Mouse (Mus musculus): ENCODE measurements around the gene Gapdh. TPM values are rescaled to one million over a fixed set of nuclear protein-coding genes. Genes with fewer than 3 reads are reported as not detected.
"Not testable (repeated sequence)": the region's sequence is repeated elsewhere in the genome, so short reads cannot be mapped to it uniquely, and the experiment has no call there.

The Gapdh gene
- polyA plus RNA-seq, 1 experiment from 2014 or later: 2,102 TPM

DNA sequence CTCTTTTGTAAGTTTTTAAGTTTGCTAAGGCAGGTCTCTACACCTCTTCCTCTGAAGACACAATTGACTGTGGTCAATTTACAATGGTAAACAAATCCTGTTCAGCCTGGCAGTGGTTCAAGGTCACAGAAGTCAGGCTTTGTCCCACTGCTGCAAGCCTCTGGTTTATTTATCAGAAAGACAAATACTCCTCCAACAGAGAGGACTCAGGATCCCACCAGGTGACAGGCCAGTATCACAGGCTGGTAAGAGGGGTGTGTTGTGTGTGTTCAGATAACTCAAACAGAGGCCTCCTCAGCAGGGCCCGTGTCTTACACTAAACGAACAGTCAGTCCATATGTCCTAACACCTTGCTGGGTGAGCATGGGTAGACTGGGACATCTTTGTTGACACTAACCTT, 6.2 kb upstream of the Gapdh start:
- Histone ChIP-seq H3K9me3 (ENCODE audit: low read length) (no peaks in the 10 kb centered on the region), H3K27ac (ENCODE audit: low read length) (no peak overlapping the region), H3K36me3 (ENCODE audit: insufficient read depth, low read length) (peaks cover 97% of the 10 kb centered on the region), H3K4me1 (ENCODE audit: insufficient read depth, low read length) (peaks cover 4% of the 10 kb centered on the region), H3K9ac (replicated peaks; ENCODE audit: low read length) (no peak overlapping the region), H3K4me2 (replicated peaks; ENCODE audit: low read depth, low read length) (no peak overlapping the region), H3K4me3 (ENCODE audit: low read length) (no peak overlapping the region), H3K27me3 (ENCODE audit: insufficient read depth, low read length) (no peaks in the 10 kb centered on the region)
- ATAC-seq (ENCODE audit: low FRiP score, low TSS enrichment): no peak
- WGBS: 89% methylated on average over 2 of the region's 2 CpGs

DNA sequence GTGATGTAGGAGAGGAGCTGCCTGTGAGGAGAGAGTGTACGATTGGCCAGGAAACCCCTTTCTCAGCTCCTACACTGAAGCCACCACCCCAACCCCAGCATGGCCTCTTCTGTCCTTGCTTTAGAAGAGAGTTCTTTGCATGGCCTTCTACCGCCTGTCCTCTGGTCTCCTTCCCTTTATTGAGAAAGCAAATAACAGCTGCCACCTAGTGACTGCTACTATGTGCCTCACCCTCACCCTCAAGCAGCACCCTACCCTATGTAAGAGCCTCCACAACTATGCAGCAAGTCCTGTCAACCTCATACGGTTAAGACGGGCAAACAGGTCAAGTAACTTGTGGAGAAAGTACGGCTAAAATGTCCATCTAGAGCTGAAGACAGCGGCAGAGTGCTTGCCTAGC, 3.9 kb upstream of the Gapdh start:
- H3K4me3 ChIP-seq (ENCODE audit: low read length): no peak overlapping the region
- peaks cover 78% of the 10 kb centered on the region for H3K36me3 ChIP-seq (ENCODE audit: insufficient read depth, low read length)
- H3K4me2 ChIP-seq (replicated peaks; ENCODE audit: low read depth, low read length): no peak overlapping the region
- 80% methylated on average over 6 of the region's 6 CpGs for WGBS
- H3K9me3 ChIP-seq (ENCODE audit: low read length): no peaks in the 10 kb centered on the region
- ATAC-seq (ENCODE audit: low FRiP score, low TSS enrichment): no peak
- no peak overlapping the region for H3K9ac ChIP-seq (replicated peaks; ENCODE audit: low read length)
- H3K27me3 ChIP-seq (ENCODE audit: insufficient read depth, low read length): no peaks in the 10 kb centered on the region
- no peak overlapping the region for H3K27ac ChIP-seq (ENCODE audit: low read length)
- peaks cover 18% of the 10 kb centered on the region for H3K4me1 ChIP-seq (ENCODE audit: insufficient read depth, low read length)

DNA sequence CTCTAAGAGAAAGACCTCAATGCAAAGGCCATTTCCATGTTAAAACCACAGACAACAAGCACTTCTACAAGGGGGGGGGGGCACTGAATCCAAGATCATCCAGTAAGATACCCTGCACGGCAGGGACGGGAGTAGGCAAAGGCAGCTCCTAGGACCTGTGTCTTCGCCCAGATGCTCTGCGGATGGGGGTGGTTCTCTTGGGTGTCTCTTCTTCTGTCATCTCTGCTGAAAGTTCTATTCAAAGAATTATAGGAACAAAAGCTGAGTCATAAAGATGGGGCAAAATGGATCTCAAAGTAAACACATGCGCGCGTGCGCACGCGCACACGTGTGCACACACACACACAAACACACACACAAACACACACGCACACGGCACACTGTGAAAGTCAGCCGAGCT, 1.8 kb upstream of the Gapdh start:
- no peak overlapping the region for H3K4me3 ChIP-seq (ENCODE audit: low read length)
- no peak overlapping the region for H3K4me2 ChIP-seq (replicated peaks; ENCODE audit: low read depth, low read length)
- ATAC-seq (ENCODE audit: low FRiP score, low TSS enrichment): no peak
- H3K9ac ChIP-seq (replicated peaks; ENCODE audit: low read length): no peak overlapping the region
- peaks cover 29% of the 10 kb centered on the region for H3K4me1 ChIP-seq (ENCODE audit: insufficient read depth, low read length)
- H3K27me3 ChIP-seq (ENCODE audit: insufficient read depth, low read length): no peaks in the 10 kb centered on the region
- peaks cover 68% of the 10 kb centered on the region for H3K36me3 ChIP-seq (ENCODE audit: insufficient read depth, low read length)
- no peaks in the 10 kb centered on the region for H3K9me3 ChIP-seq (ENCODE audit: low read length)
- WGBS: 91% methylated on average over 14 of the region's 14 CpGs
- H3K27ac ChIP-seq (ENCODE audit: low read length): no peak overlapping the region

DNA sequence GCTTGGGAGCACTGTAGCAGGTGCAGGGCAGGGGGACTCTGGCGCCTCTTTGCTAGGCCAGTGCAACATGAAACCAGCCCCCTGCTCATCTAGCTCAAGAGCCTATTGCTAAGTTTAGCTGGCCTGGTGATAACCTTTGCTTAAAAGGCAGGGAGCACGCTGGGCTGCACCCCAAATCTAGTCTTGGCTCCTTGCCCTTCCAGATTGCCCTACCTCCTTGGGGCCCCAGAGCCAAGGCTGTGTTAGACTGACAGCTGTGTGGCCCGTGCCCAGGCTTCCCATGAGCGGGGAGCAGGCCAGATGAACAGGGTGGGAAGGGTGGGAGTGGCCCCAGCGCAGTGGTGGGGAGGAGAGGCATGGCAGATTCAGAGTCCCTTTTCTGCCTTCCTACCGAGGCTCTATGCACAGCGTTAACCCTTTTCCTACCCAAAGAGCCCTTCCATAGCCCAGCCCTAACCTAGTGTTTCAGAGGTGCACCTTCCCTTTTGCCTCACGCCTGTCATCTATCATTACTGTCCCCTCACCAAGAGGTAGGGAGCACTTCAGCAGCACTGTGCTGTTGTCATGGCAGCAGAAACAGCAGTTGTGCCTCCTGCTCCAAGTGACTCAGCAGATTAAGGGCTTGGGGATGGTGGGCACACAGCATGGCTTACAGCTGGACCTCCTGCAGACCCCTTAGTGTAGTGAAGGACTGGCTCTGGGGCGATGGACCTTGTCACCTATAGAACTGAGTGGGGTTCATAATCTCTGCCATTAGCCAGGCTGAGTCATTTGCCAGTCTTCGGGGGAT, 789 bp upstream of the Gapdh start:
- H3K4me1 ChIP-seq (ENCODE audit: insufficient read depth, low read length): peaks cover 35% of the 10 kb centered on the region
- no peaks in the 10 kb centered on the region for H3K27me3 ChIP-seq (ENCODE audit: insufficient read depth, low read length)
- H3K9ac ChIP-seq (replicated peaks; ENCODE audit: low read length): peak overlapping the region; percentile 96
- ATAC-seq (ENCODE audit: low FRiP score, low TSS enrichment): peak; percentile 17; the same call in 1 of the 2 replicates
- H3K4me3 ChIP-seq (ENCODE audit: low read length): peak overlapping the region; percentile 93
- peak overlapping the region; percentile 89 for H3K27ac ChIP-seq (ENCODE audit: low read length)
- peaks cover 64% of the 10 kb centered on the region for H3K36me3 ChIP-seq (ENCODE audit: insufficient read depth, low read length)
- H3K4me2 ChIP-seq (replicated peaks; ENCODE audit: low read depth, low read length): peak overlapping the region; percentile 80
- 22% methylated on average over 10 of the region's 10 CpGs for WGBS
- H3K9me3 ChIP-seq (ENCODE audit: low read length): no peaks in the 10 kb centered on the region

DNA sequence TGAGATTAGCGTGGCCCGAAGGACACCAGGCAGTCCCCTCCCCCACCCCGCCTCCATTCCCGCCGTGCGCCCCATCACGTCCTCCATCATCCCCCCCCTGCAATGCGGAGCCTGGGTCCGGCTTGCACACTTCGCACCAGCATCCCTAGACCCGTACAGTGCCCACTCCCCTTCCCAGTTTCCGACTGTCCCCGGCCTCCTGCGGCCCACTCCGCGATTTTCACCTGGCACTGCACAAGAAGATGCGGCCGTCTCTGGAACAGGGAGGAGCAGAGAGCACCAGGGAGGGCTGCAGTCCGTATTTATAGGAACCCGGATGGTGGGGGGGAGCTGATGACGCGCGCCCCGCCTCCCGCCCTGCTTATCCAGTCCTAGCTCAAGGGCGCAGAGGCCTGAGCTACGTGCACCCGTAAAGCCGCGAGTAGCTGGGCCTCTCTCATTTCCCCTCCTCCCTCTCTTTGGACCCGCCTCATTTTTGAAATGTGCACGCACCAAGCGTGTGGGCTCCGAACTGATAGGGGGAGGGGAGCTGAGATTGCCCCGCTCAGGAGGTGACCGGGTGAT, 857 bp downstream of the Gapdh start:
- WGBS: under 1% methylated on average over 33 of the region's 36 CpGs
- peak overlapping the region; percentile 80 for H3K4me2 ChIP-seq (replicated peaks; ENCODE audit: low read depth, low read length)
- ATAC-seq (ENCODE audit: low FRiP score, low TSS enrichment): peak; percentile 93
- H3K36me3 ChIP-seq (ENCODE audit: insufficient read depth, low read length): peaks cover 60% of the 10 kb centered on the region
- H3K9me3 ChIP-seq (ENCODE audit: low read length): no peaks in the 10 kb centered on the region
- H3K27ac ChIP-seq (ENCODE audit: low read length): peak overlapping the region; percentile 95
- H3K9ac ChIP-seq (replicated peaks; ENCODE audit: low read length): peak overlapping the region; percentile 96
- no peaks in the 10 kb centered on the region for H3K27me3 ChIP-seq (ENCODE audit: insufficient read depth, low read length)
- H3K4me1 ChIP-seq (ENCODE audit: insufficient read depth, low read length): peaks cover 47% of the 10 kb centered on the region
- H3K4me3 ChIP-seq (ENCODE audit: low read length): peak overlapping the region; percentile 93

DNA sequence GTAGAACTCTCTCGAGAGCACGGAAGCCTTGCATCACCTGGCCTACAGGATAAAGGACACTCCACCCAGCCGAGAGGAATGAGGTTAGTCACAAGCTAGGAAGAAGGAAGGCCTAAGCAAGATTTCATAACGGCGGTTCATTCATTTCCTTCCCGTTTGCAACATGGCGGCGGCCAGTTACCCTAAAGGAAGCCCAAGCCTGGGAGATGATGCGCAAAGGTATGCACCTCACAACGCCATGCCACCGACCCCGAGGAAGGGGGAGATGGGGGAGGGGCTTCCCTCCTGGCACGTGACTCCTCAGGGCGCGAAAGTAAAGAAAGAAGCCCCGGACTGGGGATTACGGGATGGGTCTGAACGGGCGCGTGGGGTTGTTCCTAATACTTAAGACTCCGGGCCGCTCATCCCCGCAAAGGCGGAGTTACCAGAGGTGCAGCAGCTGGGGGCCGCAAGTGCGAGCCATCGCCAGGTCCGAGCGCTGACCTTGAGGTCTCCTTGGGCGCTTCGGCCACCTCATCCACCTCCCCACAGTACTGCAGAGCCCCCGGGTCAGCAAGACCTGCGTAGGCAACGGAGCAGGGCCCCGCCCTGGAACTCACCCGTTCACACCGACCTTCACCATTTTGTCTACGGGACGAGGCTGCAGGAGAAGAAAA, 1.5 kb downstream of the Gapdh start:
- WGBS: under 1% methylated on average over 39 of the region's 39 CpGs
- H3K27me3 ChIP-seq (ENCODE audit: insufficient read depth, low read length): no peaks in the 10 kb centered on the region
- H3K9me3 ChIP-seq (ENCODE audit: low read length): no peaks in the 10 kb centered on the region
- H3K4me1 ChIP-seq (ENCODE audit: insufficient read depth, low read length): peaks cover 47% of the 10 kb centered on the region
- H3K9ac ChIP-seq (replicated peaks; ENCODE audit: low read length): peak overlapping the region; percentile 96
- peak overlapping the region; percentile 93 for H3K4me3 ChIP-seq (ENCODE audit: low read length)
- H3K4me2 ChIP-seq (replicated peaks; ENCODE audit: low read depth, low read length): peak overlapping the region; percentile 80
- H3K36me3 ChIP-seq (ENCODE audit: insufficient read depth, low read length): peaks cover 57% of the 10 kb centered on the region
- ATAC-seq (ENCODE audit: low FRiP score, low TSS enrichment): peak; percentile 31
- H3K27ac ChIP-seq (ENCODE audit: low read length): peak overlapping the region; percentile 95

DNA sequence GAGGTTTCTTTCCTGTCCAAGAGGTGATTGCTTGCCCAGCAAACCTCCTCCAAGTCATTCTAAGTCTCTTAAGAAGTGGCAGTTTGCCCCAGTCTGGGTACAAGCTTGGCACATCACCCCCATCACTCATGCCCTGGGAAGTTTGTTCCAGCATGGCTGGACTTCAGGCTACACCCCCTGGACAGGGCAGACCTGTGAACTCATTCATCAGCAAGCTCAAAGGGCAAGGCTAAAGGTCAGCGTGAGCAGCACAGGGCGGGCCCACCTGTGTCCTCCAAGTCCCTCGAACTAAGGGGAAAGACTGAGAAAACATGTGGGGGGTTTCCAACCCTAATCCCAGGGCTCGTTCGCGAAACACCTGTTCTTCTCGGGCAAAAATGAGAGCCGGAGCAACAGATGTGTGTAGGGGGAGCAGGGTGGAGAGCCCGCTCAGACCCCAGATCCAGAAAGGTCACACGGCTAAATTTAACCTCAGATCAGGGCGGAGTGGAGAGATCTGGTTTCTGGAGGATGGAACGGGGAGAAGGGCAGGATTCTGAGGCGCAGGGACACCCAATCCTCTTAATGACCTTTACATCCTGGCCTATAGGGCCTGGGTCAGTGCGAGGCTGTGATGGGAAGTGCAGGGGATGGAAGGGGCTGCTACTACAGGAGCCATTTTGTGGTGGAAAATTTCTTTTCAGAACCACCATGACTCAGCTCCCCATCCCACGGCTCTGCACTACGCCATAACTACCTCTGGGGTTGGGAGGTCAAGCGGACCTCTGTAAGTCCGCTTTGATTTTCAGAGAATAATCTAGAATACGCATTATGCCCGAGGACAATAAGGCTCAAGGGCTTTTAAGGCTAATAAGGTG, 2.2 kb downstream of the Gapdh start:
- 4% methylated on average over 20 of the region's 20 CpGs for WGBS
- Histone ChIP-seq H3K4me2 (replicated peaks; ENCODE audit: low read depth, low read length) (peak overlapping the region; percentile 80), H3K27me3 (ENCODE audit: insufficient read depth, low read length) (no peaks in the 10 kb centered on the region), H3K4me1 (ENCODE audit: insufficient read depth, low read length) (peaks cover 47% of the 10 kb centered on the region), H3K36me3 (ENCODE audit: insufficient read depth, low read length) (peaks cover 53% of the 10 kb centered on the region), H3K9ac (replicated peaks; ENCODE audit: low read length) (peak overlapping the region; percentile 96), H3K4me3 (ENCODE audit: low read length) (peak overlapping the region; percentile 93), H3K27ac (ENCODE audit: low read length) (peak overlapping the region; percentile 95), H3K9me3 (ENCODE audit: low read length) (no peaks in the 10 kb centered on the region)
- ATAC-seq (ENCODE audit: low FRiP score, low TSS enrichment): no peak

DNA sequence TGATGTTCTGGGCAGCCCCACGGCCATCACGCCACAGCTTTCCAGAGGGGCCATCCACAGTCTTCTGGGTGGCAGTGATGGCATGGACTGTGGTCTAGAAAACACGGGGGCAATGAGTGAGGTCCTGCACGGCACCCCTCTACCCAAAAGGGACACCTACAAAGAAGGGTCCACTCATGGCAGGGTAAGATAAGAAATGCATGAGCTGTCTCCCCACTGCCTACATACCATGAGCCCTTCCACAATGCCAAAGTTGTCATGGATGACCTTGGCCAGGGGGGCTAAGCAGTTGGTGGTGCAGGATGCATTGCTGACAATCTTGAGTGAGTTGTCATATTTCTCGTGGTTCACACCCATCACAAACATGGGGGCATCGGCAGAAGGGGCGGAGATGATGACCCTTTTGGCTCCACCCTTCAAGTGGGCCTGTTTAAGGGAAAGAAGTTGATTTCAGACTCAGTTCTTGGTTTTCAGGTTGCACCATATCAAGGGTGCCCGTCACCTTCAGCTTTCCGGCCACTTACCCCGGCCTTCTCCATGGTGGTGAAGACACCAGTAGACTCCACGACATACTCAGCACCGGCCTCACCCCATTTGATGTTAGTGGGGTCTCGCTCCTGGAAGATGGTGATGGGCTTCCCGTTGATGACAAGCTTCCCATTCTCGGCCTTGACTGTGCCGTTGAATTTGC, 3.5 kb downstream of the Gapdh start:
- H3K27ac ChIP-seq (ENCODE audit: low read length); ATAC-seq (ENCODE audit: low FRiP score, low TSS enrichment); H3K27me3 ChIP-seq (ENCODE audit: insufficient read depth, low read length); H3K4me3 ChIP-seq (ENCODE audit: low read length); H3K9me3 ChIP-seq (ENCODE audit: low read length); H3K9ac ChIP-seq (replicated peaks; ENCODE audit: low read length): not testable (repeated sequence)
- Histone ChIP-seq H3K4me2 (replicated peaks; ENCODE audit: low read depth, low read length) (peak overlapping the region; percentile 80; the same call in 1 of the 2 replicates), H3K36me3 (ENCODE audit: insufficient read depth, low read length) (peaks cover 44% of the 10 kb centered on the region), H3K4me1 (ENCODE audit: insufficient read depth, low read length) (peaks cover 48% of the 10 kb centered on the region)
- WGBS: 75% methylated on average over 10 of the region's 16 CpGs

DNA sequence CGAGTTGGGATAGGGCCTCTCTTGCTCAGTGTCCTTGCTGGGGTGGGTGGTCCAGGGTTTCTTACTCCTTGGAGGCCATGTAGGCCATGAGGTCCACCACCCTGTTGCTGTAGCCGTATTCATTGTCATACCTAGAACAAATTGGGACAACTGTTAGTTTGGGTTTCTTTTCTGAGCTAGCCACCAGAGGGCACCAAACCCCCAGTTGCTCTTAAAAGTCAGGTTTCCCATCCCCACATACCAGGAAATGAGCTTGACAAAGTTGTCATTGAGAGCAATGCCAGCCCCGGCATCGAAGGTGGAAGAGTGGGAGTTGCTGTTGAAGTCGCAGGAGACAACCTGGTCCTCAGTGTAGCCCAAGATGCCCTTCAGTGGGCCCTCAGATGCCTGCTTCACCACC, 4.3 kb downstream of the Gapdh start:
- not testable (repeated sequence) for H3K4me2 ChIP-seq (replicated peaks; ENCODE audit: low read depth, low read length); H3K4me3 ChIP-seq (ENCODE audit: low read length); H3K9ac ChIP-seq (replicated peaks; ENCODE audit: low read length); H3K27ac ChIP-seq (ENCODE audit: low read length); H3K27me3 ChIP-seq (ENCODE audit: insufficient read depth, low read length); H3K9me3 ChIP-seq (ENCODE audit: low read length); ATAC-seq (ENCODE audit: low FRiP score, low TSS enrichment)
- Histone ChIP-seq H3K36me3 (ENCODE audit: insufficient read depth, low read length) (peaks cover 39% of the 10 kb centered on the region), H3K4me1 (ENCODE audit: insufficient read depth, low read length) (peaks cover 48% of the 10 kb centered on the region)
- WGBS: 13% methylated on average over 3 of the region's 5 CpGs

Data from kidney, embryonic 16.5 days (tissue).